Mouse (Mus musculus) central nervous system, embryonic 14 days (tissue): ENCODE measurements around the gene Zfp287. TPM values are rescaled to one million over a fixed set of nuclear protein-coding genes. Genes with fewer than 3 reads are reported as not detected.

Source experiments
- polyA plus RNA-seq: library from polyadenylated mRNA; depleted of rRNA; stranded (reverse); fragments of >200 nt; gene quantifications from 2 replicates; pipeline ENCODE4 v1.2.3, GENCODE M21; 2012; rRNA removed

Gene Zfp287
- 14.9 TPM in 2 replicates for polyA plus RNA-seq

DNA sequence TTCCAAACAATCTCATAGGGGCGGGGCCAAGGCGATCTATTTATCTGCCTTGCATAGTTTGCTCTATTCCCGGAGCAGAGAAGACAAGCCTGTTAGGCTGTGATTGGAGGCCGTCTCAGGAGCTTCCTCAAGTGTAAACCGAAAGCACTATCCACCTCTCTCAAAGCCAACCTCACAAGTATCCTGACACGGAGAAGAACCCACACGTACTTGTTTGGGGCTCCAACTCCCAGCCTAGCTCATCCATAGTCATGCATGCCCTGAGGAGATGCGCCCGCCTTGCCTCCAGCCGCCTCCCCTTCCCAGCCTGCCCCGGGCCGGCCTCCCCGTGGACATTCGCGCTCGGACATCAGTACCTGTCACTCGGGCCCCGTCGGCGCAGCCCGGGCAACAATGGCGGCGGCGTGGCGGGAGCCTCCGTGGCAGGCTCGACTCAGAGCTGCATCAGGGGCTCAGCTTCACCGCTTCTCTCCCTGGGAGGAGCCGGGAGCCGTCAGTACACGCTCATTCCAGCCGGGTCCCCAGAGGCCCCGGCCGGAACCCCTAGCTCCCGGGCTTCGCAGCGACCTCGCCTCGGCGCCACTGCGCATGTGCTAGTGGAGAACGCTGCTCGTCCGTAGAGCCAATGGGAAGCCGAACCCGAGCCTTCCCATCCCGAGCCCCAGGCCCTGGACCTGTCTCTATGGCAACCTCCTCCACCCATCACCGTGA, at the start of gene Zfp287:
Zfp287 (minus strand) TSS at position 595 of the 711 bp plus-strand sequence.

GRCm38 (mm10) chr11:62752780-62753179, 21.1 kb upstream of the Zfp287 start, which contains the start of gene Gm10428:
Gene Gm10428 (plus strand): TSS chr11:62753100.

Other genes with a start within 250 kb of the Zfp287 start
- gene Cenpv, start 192.6 kb downstream of the Zfp287 start, polyA plus RNA-seq: 113 and 149 TPM in 2 replicates
- 3,973 and 4,569 TPM in 2 replicates for gene Ubb, start 180.7 kb downstream of the Zfp287 start, polyA plus RNA-seq
- 16.4 and 18.8 TPM in 2 replicates for gene Trpv2, start 157.4 kb downstream of the Zfp287 start, polyA plus RNA-seq
- gene Lrrc75a, start 83.4 kb downstream of the Zfp287 start, polyA plus RNA-seq: 15.6 and 16.8 TPM in 2 replicates
- 35.2 and 38.2 TPM in 2 replicates for gene Mmgt2, start 83.2 kb downstream of the Zfp287 start, polyA plus RNA-seq
- gene Gm10428, start 21.2 kb upstream of the Zfp287 start, polyA plus RNA-seq: not detected in 2 replicates
- gene Zfp286, start 57.6 kb upstream of the Zfp287 start, polyA plus RNA-seq: 21.9 and 23.1 TPM in 2 replicates
- gene Trim16, start 88.3 kb upstream of the Zfp287 start, polyA plus RNA-seq: 3.8 and 5.7 TPM in 2 replicates
- gene Fbxw10, start 115.2 kb upstream of the Zfp287 start, polyA plus RNA-seq: 0.33 and 0.43 TPM in 2 replicates
- 29.2 and 31.8 TPM in 2 replicates for gene Tvp23b, start 147.6 kb upstream of the Zfp287 start, polyA plus RNA-seq
- 0.31 and 0.50 TPM in 2 replicates for gene Cdrt4, start 219.3 kb upstream of the Zfp287 start, polyA plus RNA-seq